Mouse (Mus musculus) ES-E14 (cell line): ENCODE measurements around the gene Akap5. TPM values are rescaled to one million over a fixed set of nuclear protein-coding genes. Genes with fewer than 3 reads are reported as not detected.

Source experiments
- DNase-seq: peaks from one replicate; pipeline ENCODE4 v3.0.0-alpha.2; 2013; ENCODE audit warnings: low read depth, low spot score
- H3K27ac ChIP-seq: 2 replicates; pipeline ENCODE4 v1.5.1; 2012; ENCODE audit warnings: low read depth, mild to moderate bottlenecking, low read length, moderate library complexity, mixed read lengths; ENCODE audit not compliant: poor library complexity, insufficient read depth, severe bottlenecking
- H3K36me3 ChIP-seq: 2 replicates; pipeline ENCODE4 v1.6.1; 2012; ENCODE audit warnings: mild to moderate bottlenecking, low read length, moderate library complexity, mixed read lengths; ENCODE audit not compliant: control insufficient read depth, poor library complexity, insufficient read depth, severe bottlenecking
- H3K4me1 ChIP-seq, 2 experiments: fragments of 150-350 bp in 1 of 2; sonication (generic) in 1 of 2; 2 replicates each; pipeline ENCODE4 v1.6.1; 2012; ENCODE audit warnings: low read length in 2 of 2, mild to moderate bottlenecking in 1 of 2, mixed read lengths in 1 of 2; ENCODE audit not compliant: control insufficient read depth in 2 of 2, insufficient read depth in 2 of 2, poor library complexity in 1 of 2
- H3K4me3 ChIP-seq, 2 experiments: fragments of 150-350 bp in 1 of 2; sonication (generic) in 1 of 2; 2 replicates each; pipeline ENCODE4 v1.5.1; 2012; ENCODE audit warnings: low read length in 2 of 2, low read depth in 1 of 2, mild to moderate bottlenecking in 1 of 2, mixed read lengths in 1 of 2; ENCODE audit not compliant: insufficient read depth in 1 of 2, poor library complexity in 1 of 2, severe bottlenecking in 1 of 2
- H3K9ac ChIP-seq: 2 replicates; pipeline ENCODE4 v1.6.1; 2012; ENCODE audit warnings: low read depth, mild to moderate bottlenecking, low read length, mixed read lengths; ENCODE audit not compliant: poor library complexity, insufficient read depth, severe bottlenecking
- H3K9me3 ChIP-seq: fragments of 150-350 bp; sonication (generic); 2 replicates; pipeline ENCODE4 v1.6.1; 2012; ENCODE audit warnings: low read depth, mild to moderate bottlenecking, low read length; ENCODE audit not compliant: control insufficient read depth, insufficient read depth
- CHD2 ChIP-seq: IDR thresholded peaks from 2 replicates; pipeline ENCODE4 v1.6.1; 2014; ENCODE audit warnings: mild to moderate bottlenecking, low read depth, low read length, inconsistent platforms
- HCFC1 ChIP-seq: IDR thresholded peaks from 2 replicates; pipeline ENCODE4 v1.6.1; 2012; ENCODE audit warnings: low read length, inconsistent platforms, borderline replicate concordance; ENCODE audit not compliant: insufficient read depth
- MAFK ChIP-seq: IDR thresholded peaks from 2 replicates; pipeline ENCODE4 v1.6.1; 2014; ENCODE audit warnings: mild to moderate bottlenecking, low read depth, low read length, inconsistent platforms; ENCODE audit not compliant: insufficient read depth
- ZC3H11A ChIP-seq: IDR thresholded peaks from 2 replicates; pipeline ENCODE4 v1.6.1; 2012; ENCODE audit warnings: low read depth, mild to moderate bottlenecking, inconsistent platforms, low read length, borderline replicate concordance
- ZNF384 ChIP-seq: IDR thresholded peaks from 2 replicates; pipeline ENCODE4 v1.6.1; 2012; ENCODE audit warnings: low read depth, low read length, inconsistent platforms
- in situ Hi-C, 2 experiments: fragments of 600-800 bp; cut with MboI; formaldehyde crosslinking; loops; one replicate each; pipeline ENCODE4 v1.15.1; 2025; ENCODE audit warnings: low sequenced_read_pairs in 2 of 2, inconsistent platforms in 1 of 2; ENCODE audit not compliant: unreplicated experiment in 2 of 2
- total RNA-seq: library from RNA; depleted of rRNA; stranded (reverse); fragments of 300-350 nt; gene quantifications from 2 replicates; pipeline ENCODE4 v1.2.3, GENCODE M21; 2012; rRNA removed

Akap5 gene
- 5.2 and 7.2 TPM in 2 replicates for total RNA-seq

DNA sequence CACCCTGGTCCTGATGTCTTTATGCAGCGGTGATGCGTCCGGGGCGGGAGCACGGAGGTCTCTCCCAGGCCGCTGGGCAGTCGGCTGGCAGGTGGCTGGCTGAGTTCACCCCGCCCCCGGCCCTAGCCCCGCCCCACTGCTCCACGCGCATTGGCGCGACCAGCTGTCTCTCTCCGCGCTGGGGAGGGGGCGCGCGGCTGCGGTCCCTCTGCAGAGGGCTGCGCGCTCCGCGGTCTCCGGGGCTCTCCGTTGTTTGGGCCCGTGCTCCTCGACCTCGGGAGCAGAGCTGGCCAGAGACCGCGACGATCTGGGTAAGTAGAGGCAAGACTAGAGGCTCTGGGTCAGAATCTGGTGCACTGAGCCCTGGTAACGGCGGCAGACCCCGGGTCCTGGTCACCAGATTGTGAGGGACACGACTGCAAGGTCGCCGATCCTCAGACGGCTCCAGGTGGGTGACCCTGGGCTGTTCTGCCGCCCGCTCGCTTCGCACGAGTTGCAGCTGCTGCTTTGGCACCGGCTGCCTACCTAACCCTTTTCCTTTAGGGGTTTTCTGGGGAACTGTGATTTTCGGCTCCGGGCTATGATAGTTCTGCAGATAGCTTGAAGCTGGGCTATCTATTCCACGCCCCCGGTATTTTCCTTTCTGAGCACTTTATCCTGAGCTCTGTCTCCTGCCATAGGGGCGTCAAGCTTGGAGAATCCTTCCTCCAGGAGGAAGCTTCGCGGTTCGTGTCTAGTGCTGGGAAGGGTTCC, at the start of gene Akap5:
Gene Akap5 (plus strand): TSS at position 213 of the 753 bp plus-strand sequence.
- in situ Hi-C loops = loop anchor here in 1 of 2 experiments (25.0 kb wide), 2 partner anchors 313 to 538 kb away; no protein-coding TSS in a partner anchor
- Histone ChIP-seq H3K4me1 (peaks cover 0 to 2% of the 10 kb centered on the region in 2 experiments; a peak in 1 of 4 replicates), H3K4me3 (peak within 1 kb of the TSS; percentile 65 to 86), H3K36me3 (peaks cover 28% of the 10 kb centered on the region), H3K9ac (peak within 1 kb of the TSS; percentile 58), H3K27ac (no peak within 1 kb of the TSS), H3K9me3 (no peaks in the 10 kb centered on the region)
- peak; percentile 67 for DNase-seq
- TF ChIP-seq CHD2 = no peak
- no peak for TF ChIP-seq MAFK
- 0 out of 2 replicates have a peak, but pooled peaks have one; percentile 13 for TF ChIP-seq HCFC1
- TF ChIP-seq ZNF384 = no peak
- TF ChIP-seq ZC3H11A = no peak

DNA sequence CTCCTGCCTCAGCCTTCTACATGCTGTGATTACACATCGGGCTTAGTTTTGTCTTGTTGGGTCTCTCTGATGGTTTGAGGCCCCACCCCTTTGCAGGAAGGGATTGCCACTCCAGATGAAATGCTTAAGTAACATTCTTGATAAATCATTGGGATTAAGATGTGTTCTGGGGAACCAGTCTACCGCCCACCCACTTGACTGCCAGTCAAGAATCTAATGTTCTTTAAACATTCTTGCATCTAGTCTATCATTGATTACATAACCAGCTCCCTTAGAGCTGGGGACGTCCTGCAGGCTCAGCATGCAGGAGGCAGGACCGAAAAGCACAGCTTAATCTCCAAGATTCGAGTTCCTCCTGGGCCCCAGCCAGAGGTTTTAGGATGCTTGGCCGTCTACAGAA, 46.5 kb upstream of the Akap5 start:
- Histone ChIP-seq H3K27ac (no peak overlapping the region), H3K9ac (no peak overlapping the region), H3K9me3 (no peaks in the 10 kb centered on the region), H3K36me3 (peaks cover 54% of the 10 kb centered on the region), H3K4me1 (no peaks in the 10 kb centered on the region), H3K4me3 (no peak overlapping the region)
- DNase-seq = no peak
- no peak for TF ChIP-seq CHD2
- TF ChIP-seq ZC3H11A = no peak
- in situ Hi-C loops = no loop called here

DNA sequence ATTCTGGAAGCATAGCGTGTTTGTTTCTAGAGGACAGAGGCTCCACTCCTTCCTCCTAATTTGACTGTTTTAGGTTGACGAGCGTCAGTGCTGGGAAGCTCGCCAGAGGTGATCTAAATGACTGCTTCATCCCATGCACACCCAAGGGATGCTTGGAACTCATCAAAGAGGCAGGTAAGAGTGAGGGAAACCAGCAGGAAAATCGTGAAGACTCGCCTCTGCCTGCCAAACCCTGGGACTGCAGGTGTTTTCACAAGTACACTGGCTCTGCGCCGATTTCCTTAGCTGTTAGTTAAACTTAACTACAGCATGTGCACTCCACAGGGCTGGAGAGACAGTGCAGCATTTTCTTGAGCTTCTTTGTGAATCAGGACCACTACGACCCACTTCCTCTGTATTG, 44.1 kb upstream of the Akap5 start:
- Histone ChIP-seq H3K9me3 (no peaks in the 10 kb centered on the region), H3K36me3 (peaks cover 64% of the 10 kb centered on the region), H3K27ac (no peak overlapping the region), H3K9ac (no peak overlapping the region), H3K4me3 (no peak overlapping the region), H3K4me1 (no peaks in the 10 kb centered on the region)
- in situ Hi-C loops = no loop called here
- TF ChIP-seq MAFK = no peak
- TF ChIP-seq HCFC1 = no peak
- TF ChIP-seq ZC3H11A = no peak
- no peak for TF ChIP-seq ZNF384
- no peak for TF ChIP-seq CHD2
- DNase-seq = no peak

DNA sequence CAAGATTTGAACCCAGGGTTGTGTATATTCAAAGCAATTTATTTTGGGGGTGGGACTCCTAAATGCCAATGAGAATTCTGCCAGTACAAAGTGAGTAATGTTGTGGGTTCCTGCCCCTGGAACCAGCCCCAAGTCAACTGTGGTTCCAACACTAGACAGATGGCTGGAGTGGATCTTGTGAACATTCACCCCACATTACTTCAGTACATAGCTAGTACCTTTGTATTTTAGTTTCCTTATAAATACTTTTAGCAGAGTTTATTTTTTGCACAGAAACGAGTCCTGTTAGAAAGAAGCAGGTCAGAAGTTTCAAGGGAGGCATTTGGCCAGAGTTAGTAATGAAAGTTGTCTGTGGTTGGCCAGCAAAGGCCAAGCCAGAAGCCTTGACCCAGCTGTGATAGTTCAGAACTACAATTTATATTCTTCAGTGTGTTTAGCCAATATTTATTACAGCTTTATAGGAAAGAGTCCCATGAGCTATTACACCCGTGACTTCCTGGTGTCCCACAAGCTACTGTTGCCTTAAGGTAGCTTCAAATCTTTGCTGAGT, 43.5 kb upstream of the Akap5 start:
- no peak for DNase-seq
- H3K4me1 ChIP-seq = no peaks in the 10 kb centered on the region
- no peaks in the 10 kb centered on the region for H3K9me3 ChIP-seq
- H3K27ac ChIP-seq = no peak overlapping the region
- H3K4me3 ChIP-seq = no peak overlapping the region
- H3K36me3 ChIP-seq = peaks cover 63% of the 10 kb centered on the region
- no peak overlapping the region for H3K9ac ChIP-seq
- TF ChIP-seq CHD2 (no peak), ZC3H11A (no peak), ZNF384 (no peak), MAFK (no peak), HCFC1 (no peak)
- in situ Hi-C loops = no loop called here
